Mouse (Mus musculus): ENCODE measurements around the gene Gm49711. TPM values are rescaled to one million over a fixed set of nuclear protein-coding genes. Genes with fewer than 3 reads are reported as not detected.

Gm49711 gene
- polyA plus RNA-seq, 1 experiment, result not detected

DNA sequence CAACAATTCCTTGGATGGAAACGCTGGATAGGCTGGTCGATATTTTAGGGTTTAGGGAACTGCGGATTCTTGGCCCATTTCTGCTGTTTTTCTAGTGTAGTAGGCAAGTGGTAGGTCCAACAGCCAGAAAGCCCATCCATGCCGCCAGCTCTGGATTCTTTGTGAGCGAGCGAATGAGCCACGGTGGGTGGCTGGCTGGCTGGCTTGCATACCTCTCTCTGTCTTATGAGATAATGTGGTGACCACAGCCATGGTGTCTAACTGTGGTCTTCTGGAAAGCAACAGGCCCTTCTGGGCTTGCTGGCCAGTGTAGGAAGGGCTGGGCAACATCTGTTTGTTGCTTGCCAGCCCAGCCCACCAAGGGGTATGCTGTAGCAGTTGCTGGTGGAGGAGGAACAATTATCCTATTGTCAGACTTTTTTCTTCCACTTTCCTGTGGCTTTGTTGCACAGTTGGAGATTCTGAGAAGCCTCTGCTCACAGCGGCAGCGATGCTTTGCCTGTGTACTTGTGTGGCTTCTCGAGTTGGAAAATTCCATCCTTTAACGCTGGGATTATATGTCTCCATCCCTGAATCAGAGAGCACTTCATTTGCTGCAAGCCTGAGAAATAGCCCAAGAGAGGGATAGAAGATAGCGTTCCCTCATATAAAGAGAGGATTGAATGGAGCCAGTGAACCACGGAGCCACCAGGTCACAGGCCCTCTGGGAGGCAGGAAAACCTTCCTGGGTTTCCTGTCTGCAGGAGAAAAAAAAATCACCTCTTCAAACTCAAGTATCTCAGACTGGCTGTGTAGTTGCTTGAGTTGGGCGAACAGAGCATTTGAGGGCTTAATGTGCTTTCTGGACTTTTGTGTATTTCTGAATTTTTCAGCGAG, 81.5 kb downstream of the Gm49711 start:
- H3K4me1 ChIP-seq (ENCODE audit: control insufficient read depth, insufficient read depth, low read length), result no peaks in the 10 kb centered on the region
- no peaks in the 10 kb centered on the region for H3K27me3 ChIP-seq (ENCODE audit: control insufficient read depth, insufficient read depth, low read length)
- no peaks in the 10 kb centered on the region for H3K36me3 ChIP-seq (ENCODE audit: control insufficient read depth, insufficient read depth, low read length)
- no peak for TF ChIP-seq CTCF (IDR thresholded peaks at IDR 0.05; ENCODE audit: control insufficient read depth, insufficient read depth, insufficient replicate concordance, low read depth, low read length)
- TF ChIP-seq POLR2A (IDR thresholded peaks at IDR 0.05; ENCODE audit: control insufficient read depth, low read depth, low read length), result no peak
- no peak overlapping the region for H3K27ac ChIP-seq (ENCODE audit: control insufficient read depth, insufficient read depth, low read depth, low read length)
- no peak overlapping the region for H3K4me3 ChIP-seq (ENCODE audit: control insufficient read depth, low read depth, low read length)

DNA sequence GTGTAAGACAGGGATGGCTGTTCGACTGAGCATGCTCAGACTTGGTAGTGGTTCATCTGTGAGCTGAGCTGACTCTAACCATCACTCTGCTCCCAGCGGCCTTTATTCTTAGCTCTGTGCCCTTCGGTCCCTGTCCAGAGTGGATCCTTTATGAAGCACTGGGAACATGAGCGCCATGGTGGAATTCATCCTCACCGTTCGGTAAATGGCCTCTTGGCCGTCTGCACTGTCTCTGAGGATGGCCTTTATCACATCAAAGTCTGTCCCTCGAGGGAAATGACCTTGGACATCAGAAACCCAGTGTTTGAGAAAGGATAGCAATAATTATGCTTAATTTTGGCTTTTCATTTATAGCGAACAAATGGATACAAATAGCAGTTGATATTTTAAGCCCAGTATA, 82.2 kb downstream of the Gm49711 start:
- no peak overlapping the region for H3K4me3 ChIP-seq (ENCODE audit: control insufficient read depth, low read depth, low read length)
- H3K36me3 ChIP-seq (ENCODE audit: control insufficient read depth, insufficient read depth, low read length), result no peaks in the 10 kb centered on the region
- TF ChIP-seq POLR2A (IDR thresholded peaks at IDR 0.05; ENCODE audit: control insufficient read depth, low read depth, low read length), result no peak
- TF ChIP-seq CTCF (IDR thresholded peaks at IDR 0.05; ENCODE audit: control insufficient read depth, insufficient read depth, insufficient replicate concordance, low read depth, low read length), result no peak
- no peaks in the 10 kb centered on the region for H3K4me1 ChIP-seq (ENCODE audit: control insufficient read depth, insufficient read depth, low read length)
- H3K27me3 ChIP-seq (ENCODE audit: control insufficient read depth, insufficient read depth, low read length), result no peaks in the 10 kb centered on the region
- no peak overlapping the region for H3K27ac ChIP-seq (ENCODE audit: control insufficient read depth, insufficient read depth, low read depth, low read length)

DNA sequence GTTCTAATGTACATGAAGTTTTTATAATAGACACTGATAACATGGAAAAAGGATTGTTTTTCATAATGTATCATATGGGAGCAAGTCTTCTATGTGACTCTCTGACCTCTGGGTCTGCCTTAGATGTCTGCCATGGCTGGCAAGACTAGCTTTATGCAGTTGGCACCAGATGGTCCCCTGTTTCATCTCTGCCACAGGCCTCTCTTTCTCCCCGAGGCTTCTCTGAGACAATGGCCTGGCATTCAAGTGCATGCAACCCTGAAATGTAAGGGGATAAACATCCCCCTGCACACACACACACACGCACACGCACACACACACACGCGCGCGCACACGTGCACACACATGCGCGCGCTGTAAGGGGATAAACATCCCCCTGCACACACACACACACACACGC, 82.9 kb downstream of the Gm49711 start:
- TF ChIP-seq POLR2A (IDR thresholded peaks at IDR 0.05; ENCODE audit: control insufficient read depth, low read depth, low read length) (no peak), CTCF (IDR thresholded peaks at IDR 0.05; ENCODE audit: control insufficient read depth, insufficient read depth, insufficient replicate concordance, low read depth, low read length) (no peak)
- Histone ChIP-seq H3K4me1 (ENCODE audit: control insufficient read depth, insufficient read depth, low read length) (no peaks in the 10 kb centered on the region), H3K4me3 (ENCODE audit: control insufficient read depth, low read depth, low read length) (no peak overlapping the region), H3K27ac (ENCODE audit: control insufficient read depth, insufficient read depth, low read depth, low read length) (no peak overlapping the region), H3K36me3 (ENCODE audit: control insufficient read depth, insufficient read depth, low read length) (no peaks in the 10 kb centered on the region), H3K27me3 (ENCODE audit: control insufficient read depth, insufficient read depth, low read length) (no peaks in the 10 kb centered on the region)

DNA sequence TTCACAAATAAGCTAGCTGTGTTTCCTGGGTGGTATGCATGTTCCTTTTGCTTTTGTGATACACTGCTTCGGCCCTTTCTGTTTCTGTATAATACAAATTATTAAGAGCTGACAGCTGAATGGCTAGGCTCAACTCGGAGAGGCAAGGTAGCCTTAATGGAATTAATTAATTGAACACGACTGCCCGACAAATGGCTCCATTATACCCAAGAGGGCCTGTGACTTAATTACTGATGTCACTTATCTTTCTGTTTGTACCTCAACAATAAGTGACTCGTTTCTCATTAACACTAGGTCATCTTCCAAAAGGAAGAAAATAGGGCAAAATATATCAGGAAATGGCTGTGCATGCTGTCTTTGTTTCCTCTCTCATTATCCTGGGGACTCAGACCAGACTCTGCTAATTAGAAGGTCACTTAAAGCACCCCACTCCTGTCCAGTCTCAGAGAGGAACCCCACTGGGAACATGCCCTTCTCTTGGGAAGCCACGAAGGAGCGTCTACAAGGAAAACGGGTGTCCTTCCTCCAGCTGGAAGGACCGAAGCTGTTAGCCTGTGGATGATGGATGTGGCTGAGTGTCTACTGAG, 84.4 kb downstream of the Gm49711 start:
- Histone ChIP-seq H3K27ac (ENCODE audit: control insufficient read depth, insufficient read depth, low read depth, low read length) (no peak overlapping the region), H3K4me1 (ENCODE audit: control insufficient read depth, insufficient read depth, low read length) (no peaks in the 10 kb centered on the region), H3K36me3 (ENCODE audit: control insufficient read depth, insufficient read depth, low read length) (no peaks in the 10 kb centered on the region), H3K27me3 (ENCODE audit: control insufficient read depth, insufficient read depth, low read length) (no peaks in the 10 kb centered on the region), H3K4me3 (ENCODE audit: control insufficient read depth, low read depth, low read length) (no peak overlapping the region)
- TF ChIP-seq CTCF (IDR thresholded peaks at IDR 0.05; ENCODE audit: control insufficient read depth, insufficient read depth, insufficient replicate concordance, low read depth, low read length), result no peak
- no peak for TF ChIP-seq POLR2A (IDR thresholded peaks at IDR 0.05; ENCODE audit: control insufficient read depth, low read depth, low read length)

DNA sequence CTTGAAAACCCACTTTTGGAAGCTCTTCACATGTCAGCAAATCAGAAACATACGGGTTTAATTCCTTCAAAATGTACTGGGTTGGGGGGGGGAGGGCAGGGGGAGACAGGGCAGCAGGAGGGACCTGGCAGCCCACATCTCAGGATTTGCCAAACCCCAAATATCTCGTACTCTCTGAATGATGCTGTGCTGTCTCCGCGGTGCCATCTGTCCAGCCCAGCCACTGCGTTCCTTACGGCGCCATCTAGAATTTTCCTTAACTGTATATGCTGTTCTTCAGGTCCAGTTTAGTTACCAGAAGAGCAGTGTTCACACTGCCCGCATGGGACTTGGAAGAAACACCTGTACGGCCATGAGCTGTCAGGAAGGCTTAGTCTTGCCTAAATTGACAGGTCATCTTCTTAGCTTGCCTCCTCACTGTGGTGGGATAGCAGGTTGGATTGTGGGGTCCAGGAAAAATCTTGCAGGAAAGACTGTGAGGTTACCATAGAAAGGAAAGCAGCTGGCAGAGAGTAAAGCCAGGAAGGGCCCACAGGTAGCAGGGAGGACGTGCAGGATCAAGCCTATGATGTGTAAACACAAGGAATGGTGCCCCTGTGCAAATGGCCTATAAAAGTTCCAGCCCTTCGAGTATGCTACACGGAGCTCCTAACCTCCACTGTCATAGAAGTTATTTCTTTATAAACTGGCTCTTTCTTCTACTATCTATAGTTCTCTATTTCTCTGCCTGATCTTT, 89.7 kb downstream of the Gm49711 start:
- Histone ChIP-seq H3K27ac (ENCODE audit: control insufficient read depth, insufficient read depth, low read depth, low read length) (no peak overlapping the region), H3K36me3 (ENCODE audit: control insufficient read depth, insufficient read depth, low read length) (no peaks in the 10 kb centered on the region), H3K4me3 (ENCODE audit: control insufficient read depth, low read depth, low read length) (no peak overlapping the region), H3K4me1 (ENCODE audit: control insufficient read depth, insufficient read depth, low read length) (no peaks in the 10 kb centered on the region), H3K27me3 (ENCODE audit: control insufficient read depth, insufficient read depth, low read length) (no peaks in the 10 kb centered on the region)
- no peak for TF ChIP-seq CTCF (IDR thresholded peaks at IDR 0.05; ENCODE audit: control insufficient read depth, insufficient read depth, insufficient replicate concordance, low read depth, low read length)
- no peak for TF ChIP-seq POLR2A (IDR thresholded peaks at IDR 0.05; ENCODE audit: control insufficient read depth, low read depth, low read length)

DNA sequence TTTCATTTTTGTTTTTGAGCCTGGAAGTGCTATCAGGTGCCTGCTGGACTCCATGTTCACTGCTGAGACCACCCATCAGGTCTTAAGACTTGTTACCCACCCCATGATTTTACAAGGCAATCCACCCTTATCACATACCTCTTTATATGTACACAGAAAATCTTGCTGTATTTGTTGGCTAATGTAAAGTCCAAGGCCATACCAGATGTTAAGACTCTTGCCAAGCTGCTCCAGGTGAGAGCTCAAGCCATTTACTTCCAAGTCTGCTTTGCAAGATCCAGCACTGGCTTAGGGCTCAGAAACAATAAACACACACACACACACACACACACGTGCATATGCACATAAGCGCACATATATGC, 90.2 kb downstream of the Gm49711 start:
- H3K4me1 ChIP-seq (ENCODE audit: control insufficient read depth, insufficient read depth, low read length), result no peaks in the 10 kb centered on the region
- H3K4me3 ChIP-seq (ENCODE audit: control insufficient read depth, low read depth, low read length), result no peak overlapping the region
- no peaks in the 10 kb centered on the region for H3K27me3 ChIP-seq (ENCODE audit: control insufficient read depth, insufficient read depth, low read length)
- TF ChIP-seq CTCF (IDR thresholded peaks at IDR 0.05; ENCODE audit: control insufficient read depth, insufficient read depth, insufficient replicate concordance, low read depth, low read length) (no peak), POLR2A (IDR thresholded peaks at IDR 0.05; ENCODE audit: control insufficient read depth, low read depth, low read length) (no peak)
- no peak overlapping the region for H3K27ac ChIP-seq (ENCODE audit: control insufficient read depth, insufficient read depth, low read depth, low read length)
- no peaks in the 10 kb centered on the region for H3K36me3 ChIP-seq (ENCODE audit: control insufficient read depth, insufficient read depth, low read length)

DNA sequence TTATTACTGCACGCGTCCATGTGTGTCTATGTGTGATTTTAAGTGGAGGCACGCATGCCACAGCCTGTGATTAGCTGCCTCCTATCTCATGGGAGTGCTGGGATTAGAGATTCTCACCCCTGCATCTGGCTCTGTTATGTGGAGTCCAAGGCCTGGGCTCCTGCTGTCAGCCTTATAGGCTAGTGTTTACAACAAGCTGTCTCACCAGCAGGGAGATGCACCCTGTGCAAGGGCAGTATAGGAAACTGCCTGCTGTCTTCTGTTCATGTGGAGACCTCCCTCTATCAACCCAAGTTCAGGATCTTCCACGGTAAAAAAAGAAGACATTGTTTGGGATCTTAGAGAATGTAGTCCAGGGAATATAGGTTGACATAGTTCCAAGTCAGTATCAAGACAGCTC, 92.9 kb downstream of the Gm49711 start:
- Histone ChIP-seq H3K4me1 (ENCODE audit: control insufficient read depth, insufficient read depth, low read length) (no peaks in the 10 kb centered on the region; the same call in 1 of the 2 replicates), H3K27me3 (ENCODE audit: control insufficient read depth, insufficient read depth, low read length) (no peaks in the 10 kb centered on the region), H3K27ac (ENCODE audit: control insufficient read depth, insufficient read depth, low read depth, low read length) (no peak overlapping the region), H3K36me3 (ENCODE audit: control insufficient read depth, insufficient read depth, low read length) (no peaks in the 10 kb centered on the region), H3K4me3 (ENCODE audit: control insufficient read depth, low read depth, low read length) (no peak overlapping the region)
- TF ChIP-seq CTCF (IDR thresholded peaks at IDR 0.05; ENCODE audit: control insufficient read depth, insufficient read depth, insufficient replicate concordance, low read depth, low read length), result no peak
- no peak for TF ChIP-seq POLR2A (IDR thresholded peaks at IDR 0.05; ENCODE audit: control insufficient read depth, low read depth, low read length)
